Mouse (Mus musculus) kidney, embryonic 14.5 days (tissue): Measurements from ENCODE around the gene Ibsp. TPM values are rescaled to one million over a fixed set of nuclear protein-coding genes. Genes with fewer than 3 reads are reported as not detected.

Source experiments
- ATAC-seq: fragments of 200-750 bp; cut with Nextera tagmentation; 2 replicates; pipeline ENCODE4 v1.8.0; 2017; ENCODE audit warnings: moderate number of reproducible peaks, mild to moderate bottlenecking, moderate TSS enrichment, moderate library complexity; ENCODE audit not compliant: low FRiP score, low TSS enrichment
- H3K27ac ChIP-seq: fragments of 300-500 bp; sonication (generic); 2 replicates; pipeline ENCODE4 v1.5.1; 2014; ENCODE audit warnings: low read depth, mild to moderate bottlenecking, low read length, moderate library complexity, mixed read lengths
- H3K27me3 ChIP-seq: fragments of 300-500 bp; sonication (generic); 2 replicates; pipeline ENCODE4 v1.6.1; 2014; ENCODE audit warnings: mild to moderate bottlenecking, low read length; ENCODE audit not compliant: control insufficient read depth, insufficient read depth
- H3K36me3 ChIP-seq: fragments of 300-500 bp; sonication (generic); 2 replicates; pipeline ENCODE4 v1.6.1; 2014; ENCODE audit warnings: low read length, mixed read lengths; ENCODE audit not compliant: control insufficient read depth, insufficient read depth
- H3K4me1 ChIP-seq: fragments of 300-500 bp; sonication (generic); 2 replicates; pipeline ENCODE4 v1.6.1; 2014; ENCODE audit warnings: low read length, mixed read lengths; ENCODE audit not compliant: control insufficient read depth, insufficient read depth
- H3K4me2 ChIP-seq: fragments of 300-500 bp; sonication (generic); replicated peaks from 2 replicates; pipeline ENCODE4 v1.6.1; 2014; ENCODE audit warnings: low read depth, mild to moderate bottlenecking, low read length
- H3K4me3 ChIP-seq: fragments of 300-500 bp; sonication (generic); 2 replicates; pipeline ENCODE4 v1.5.1; 2014; ENCODE audit warnings: mild to moderate bottlenecking, low read length
- H3K9ac ChIP-seq: fragments of 300-500 bp; sonication (generic); 2 replicates; pipeline ENCODE4 v1.6.1; 2014; ENCODE audit warnings: low read depth, mild to moderate bottlenecking, low read length, moderate library complexity
- H3K9me3 ChIP-seq: fragments of 300-500 bp; sonication (generic); 2 replicates; pipeline ENCODE4 v1.6.1; 2016; ENCODE audit warnings: low read length; ENCODE audit not compliant: control insufficient read depth
- WGBS: fragments of 180-500 bp; shearing (Covaris S2); extraction: QIAGEN DNeasy Blood & Tissue Kit; methylation state at CpG from one replicate; pipeline ENCODE4 v1.1.7; 2014; 5-methylcytosine and 5-hydroxymethylcytosine counted together
- polyA plus RNA-seq: library from polyadenylated mRNA; unstranded; fragments of >200 nt; fragmentation: Nextera tagmentation; extraction: Ambion mirVana; gene quantifications from 2 replicates; pipeline ENCODE4 v1.2.1, GENCODE M21; 2014

The Ibsp gene
- polyA plus RNA-seq, 1 experiment from 2014 or later, result not detected

- no peak overlapping the region for H3K4me3 ChIP-seq
- H3K4me1 ChIP-seq, result no peaks in the 10 kb centered on the region
- no peak overlapping the region for H3K27ac ChIP-seq
- ATAC-seq, result no peak
- 80% methylated on average over 5 of the region's 5 CpGs for whole genome bisulfite sequencing
- H3K4me2 ChIP-seq, result no peak overlapping the region
- H3K27me3 ChIP-seq, result peaks cover 3% of the 10 kb centered on the region; the same call in 1 of the 2 replicates
- no peaks in the 10 kb centered on the region for H3K9me3 ChIP-seq
- H3K36me3 ChIP-seq, result no peaks in the 10 kb centered on the region
- no peak overlapping the region for H3K9ac ChIP-seq
Measured at GRCm38 (mm10) chr5:104335962-104336361, 37.0 kb downstream of the Ibsp start.

DNA sequence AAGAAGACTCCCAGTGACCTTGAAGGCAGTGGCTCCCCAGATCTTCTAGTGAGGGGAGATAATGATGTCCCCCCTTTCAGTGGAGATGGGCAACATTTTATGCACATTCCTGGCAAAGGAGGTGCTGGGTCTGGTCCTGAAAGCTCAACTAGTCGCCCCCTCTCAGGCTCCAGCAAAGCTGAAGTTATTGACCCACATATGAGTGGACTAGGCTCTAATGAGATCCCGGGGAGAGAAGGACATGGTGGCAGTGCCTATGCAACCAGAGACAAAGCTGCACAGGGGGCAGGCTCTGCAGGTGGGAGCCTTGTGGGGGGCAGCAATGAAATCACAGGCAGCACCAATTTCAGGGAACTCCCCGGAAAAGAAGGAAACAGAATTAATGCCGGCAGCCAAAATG is 38.5 kb downstream of the Ibsp start:
- Histone ChIP-seq H3K36me3 (no peaks in the 10 kb centered on the region), H3K4me2 (no peak overlapping the region), H3K27ac (no peak overlapping the region), H3K9ac (no peak overlapping the region; the same call in 1 of the 2 replicates), H3K4me3 (no peak overlapping the region), H3K4me1 (no peaks in the 10 kb centered on the region), H3K9me3 (no peaks in the 10 kb centered on the region), H3K27me3 (peaks cover 3% of the 10 kb centered on the region; the same call in 1 of the 2 replicates)
- WGBS, result 85% methylated on average over 4 of the region's 4 CpGs
- ATAC-seq, result no peak

DNA sequence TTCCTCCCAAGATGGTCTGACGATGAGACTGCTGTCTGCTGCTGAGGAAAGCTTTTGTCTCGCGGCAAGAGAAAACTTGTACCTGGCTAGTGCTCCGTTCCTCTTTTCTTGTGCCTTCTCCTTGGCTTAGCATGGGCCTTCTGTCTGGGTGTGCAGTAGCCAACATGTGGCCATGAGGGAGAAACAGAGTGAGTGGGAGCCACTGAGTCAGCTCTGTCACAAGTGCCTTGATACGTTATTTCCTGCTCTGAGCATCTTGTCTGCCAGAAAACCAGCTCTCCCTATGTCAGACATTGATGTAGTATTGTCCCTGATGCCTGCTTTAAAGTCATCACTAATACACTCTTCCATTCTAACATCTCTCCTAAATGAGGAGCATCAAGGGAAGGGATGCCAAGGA is 40.0 kb downstream of the Ibsp start:
- WGBS, result 82% methylated on average over 5 of the region's 5 CpGs
- Histone ChIP-seq H3K27me3 (peaks cover 3% of the 10 kb centered on the region; the same call in 1 of the 2 replicates), H3K4me1 (no peaks in the 10 kb centered on the region), H3K4me2 (no peak overlapping the region), H3K4me3 (no peak overlapping the region), H3K36me3 (no peaks in the 10 kb centered on the region), H3K9ac (no peak overlapping the region), H3K27ac (no peak overlapping the region), H3K9me3 (no peaks in the 10 kb centered on the region)
- ATAC-seq, result no peak

GRCm38 (mm10) chr5:104339706-104340512 is 40.9 kb downstream of the Ibsp start:
- 17% methylated on average over 14 of the region's 14 CpGs for WGBS
- H3K4me2 ChIP-seq, result peak overlapping the region; percentile 12; the same call in 1 of the 2 replicates
- ATAC-seq, result peak; percentile 79

DNA sequence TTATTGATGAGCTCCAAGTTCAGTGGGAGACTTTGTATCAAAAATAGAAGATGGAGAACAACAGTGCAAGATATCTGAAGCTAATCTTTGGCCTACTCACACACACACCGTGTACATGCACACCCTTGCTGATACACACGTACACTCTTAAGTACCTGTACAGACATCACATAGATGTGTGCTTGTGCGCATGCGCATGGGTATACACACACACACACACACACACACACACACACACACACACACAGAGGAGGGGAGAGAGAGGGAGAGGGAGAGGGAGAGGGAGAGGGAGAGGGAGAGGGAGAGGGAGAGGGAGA is 41.5 kb downstream of the Ibsp start:
- Histone ChIP-seq H3K4me2 (no peak overlapping the region), H3K27ac (no peak overlapping the region), H3K4me3 (no peak overlapping the region), H3K9ac (no peak overlapping the region), H3K9me3 (no peaks in the 10 kb centered on the region), H3K27me3 (peaks cover 3% of the 10 kb centered on the region; the same call in 1 of the 2 replicates), H3K36me3 (no peaks in the 10 kb centered on the region), H3K4me1 (no peaks in the 10 kb centered on the region)
- WGBS, result 84% methylated on average over 4 of the region's 4 CpGs
- no peak for ATAC-seq

More at GRCm38 (mm10) chr5:104339706-104340512, 40.9 kb downstream of the Ibsp start:
- Histone ChIP-seq H3K4me3 (no peak overlapping the region), H3K27ac (no peak overlapping the region), H3K9me3 (no peaks in the 10 kb centered on the region), H3K36me3 (no peaks in the 10 kb centered on the region), H3K4me1 (no peaks in the 10 kb centered on the region), H3K9ac (no peak overlapping the region), H3K27me3 (peaks cover 3% of the 10 kb centered on the region; the same call in 1 of the 2 replicates)

GRCm38 (mm10) chr5:104342881-104343280 is 43.9 kb downstream of the Ibsp start:
- no peak for ATAC-seq
- H3K27me3 ChIP-seq, result peaks cover 3% of the 10 kb centered on the region; the same call in 1 of the 2 replicates
- no peak overlapping the region for H3K27ac ChIP-seq
- H3K4me3 ChIP-seq, result no peak overlapping the region
- no peaks in the 10 kb centered on the region for H3K9me3 ChIP-seq
- no peaks in the 10 kb centered on the region for H3K4me1 ChIP-seq
- no peaks in the 10 kb centered on the region for H3K36me3 ChIP-seq
- no peak overlapping the region for H3K4me2 ChIP-seq
- no peak overlapping the region for H3K9ac ChIP-seq
- 47% methylated on average over 6 of the region's 6 CpGs for WGBS

- no peak overlapping the region for H3K4me2 ChIP-seq
- no peaks in the 10 kb centered on the region for H3K36me3 ChIP-seq
- H3K9ac ChIP-seq, result no peak overlapping the region
- 76% methylated on average over 9 of the region's 9 CpGs for WGBS
- 0 out of 2 replicates have a peak, but pooled peaks cover 1% of the 10 kb centered on the region for H3K27me3 ChIP-seq
- no peak for ATAC-seq
- H3K27ac ChIP-seq, result no peak overlapping the region
- no peak overlapping the region for H3K4me3 ChIP-seq
- H3K9me3 ChIP-seq, result no peaks in the 10 kb centered on the region
- no peaks in the 10 kb centered on the region for H3K4me1 ChIP-seq
Measured at GRCm38 (mm10) chr5:104344526-104345240, 45.7 kb downstream of the Ibsp start.

DNA sequence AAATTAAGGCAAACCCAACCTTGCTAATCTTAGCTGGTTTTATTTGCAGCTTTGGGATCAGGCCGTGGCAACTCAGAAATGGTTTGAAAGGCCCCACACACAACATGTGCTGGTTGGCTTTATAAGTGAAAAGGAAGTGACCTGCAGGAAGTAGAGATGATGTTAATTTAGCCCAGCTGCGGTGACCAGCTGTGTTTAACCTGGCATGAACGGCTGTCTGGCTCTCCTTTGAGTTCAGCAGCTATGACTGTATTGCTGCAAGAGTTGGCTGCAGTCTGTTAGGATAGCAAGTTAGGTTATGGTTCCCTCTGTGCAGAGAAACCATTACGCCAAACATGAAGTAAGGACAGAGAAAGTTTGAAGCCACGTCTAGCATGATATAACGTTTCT is 46.3 kb downstream of the Ibsp start:
- no peaks in the 10 kb centered on the region for H3K9me3 ChIP-seq
- WGBS, result 81% methylated on average over 6 of the region's 6 CpGs

DNA sequence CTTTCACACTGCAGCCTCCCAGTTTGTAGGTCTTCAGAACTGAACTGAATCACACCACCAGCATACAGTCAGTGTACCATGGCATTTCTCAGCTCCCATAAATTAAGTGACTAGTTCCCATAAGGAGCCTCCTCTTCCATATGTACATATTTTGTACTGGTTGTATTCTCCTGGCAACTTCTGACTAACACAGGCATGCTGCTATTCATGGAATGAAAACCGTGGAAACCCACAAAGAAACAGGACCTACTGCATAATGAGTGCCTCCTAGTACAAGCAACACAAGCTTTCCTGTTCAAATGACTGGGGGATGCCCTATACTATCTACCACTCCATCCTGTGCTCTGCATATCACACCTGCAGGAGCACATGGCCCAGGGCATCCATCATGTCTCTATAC is 52.1 kb downstream of the Ibsp start:
- no peak for ATAC-seq
- H3K27ac ChIP-seq, result no peak overlapping the region
- H3K9ac ChIP-seq, result no peak overlapping the region
- no peaks in the 10 kb centered on the region for H3K9me3 ChIP-seq
- no peaks in the 10 kb centered on the region for H3K27me3 ChIP-seq
- 83% methylated on average over 1 of the region's 1 CpGs for WGBS
- no peak overlapping the region for H3K4me3 ChIP-seq
- H3K4me1 ChIP-seq, result no peaks in the 10 kb centered on the region
- no peaks in the 10 kb centered on the region for H3K36me3 ChIP-seq
- no peak overlapping the region for H3K4me2 ChIP-seq

More for the DNA sequence above, 46.3 kb downstream of the Ibsp start:
- Histone ChIP-seq H3K27ac (no peak overlapping the region), H3K36me3 (no peaks in the 10 kb centered on the region), H3K4me3 (no peak overlapping the region), H3K4me2 (no peak overlapping the region), H3K27me3 (no peaks in the 10 kb centered on the region), H3K9ac (no peak overlapping the region), H3K4me1 (no peaks in the 10 kb centered on the region)
- ATAC-seq, result no peak
